Mouse (Mus musculus): ENCODE data around the gene Slc35f5.

GRCm38 (mm10) chr1:125550359-125550758 lies 10.0 kb upstream of the Slc35f5 start:
- TF ChIP-seq POLR2A (IDR thresholded peaks at IDR 0.05; ENCODE audit: low read depth, low read length) (no peak), CTCF (IDR thresholded peaks at IDR 0.05; ENCODE audit: borderline replicate concordance, insufficient read depth, low read length) (no peak)

All from embryonic fibroblast, embryonic 13.5 days (primary cell).